Mouse (Mus musculus) embryonic facial prominence, embryonic 14.5 days (tissue): ENCODE results near the gene Ino80d. TPM values are rescaled to one million over a fixed set of nuclear protein-coding genes. Genes with fewer than 3 reads are reported as not detected.

Experiments
- ATAC-seq: fragments of 200-750 bp; cut with Nextera tagmentation; 2 replicates; pipeline ENCODE4 v1.8.0; 2017; ENCODE audit warnings: low read depth, moderate number of reproducible peaks, moderate TSS enrichment
- DNase-seq: peaks from one replicate; pipeline ENCODE4 v3.0.0-alpha.2; 2015; ENCODE audit warnings: low spot score
- H3K27ac ChIP-seq: fragments of 300-500 bp; sonication (generic); replicated peaks from 2 replicates; pipeline ENCODE4 v1.5.1; 2014; ENCODE audit warnings: low read depth, mild to moderate bottlenecking, low read length, moderate library complexity
- H3K27me3 ChIP-seq: fragments of 300-500 bp; sonication (generic); replicated peaks from 2 replicates; pipeline ENCODE4 v1.6.1; 2014; ENCODE audit warnings: low read length; ENCODE audit not compliant: control insufficient read depth, insufficient read depth
- H3K36me3 ChIP-seq: fragments of 300-500 bp; sonication (generic); 2 replicates; pipeline ENCODE4 v1.6.1; 2014; ENCODE audit warnings: low read length, mixed read lengths; ENCODE audit not compliant: control insufficient read depth, insufficient read depth
- H3K4me1 ChIP-seq: fragments of 300-500 bp; sonication (generic); 2 replicates; pipeline ENCODE4 v1.6.1; 2014; ENCODE audit warnings: antibody characterized with exemption, low read length; ENCODE audit not compliant: control insufficient read depth, insufficient read depth
- H3K4me2 ChIP-seq: fragments of 300-500 bp; sonication (generic); 2 replicates; pipeline ENCODE4 v1.6.1; 2014; ENCODE audit warnings: low read depth, mild to moderate bottlenecking, low read length, moderate library complexity, mixed read lengths
- H3K4me3 ChIP-seq: fragments of 300-500 bp; sonication (generic); 2 replicates; pipeline ENCODE4 v1.5.1; 2014; ENCODE audit warnings: low read depth, mild to moderate bottlenecking, low read length
- H3K9ac ChIP-seq: fragments of 300-500 bp; sonication (generic); 2 replicates; pipeline ENCODE4 v1.6.1; 2014; ENCODE audit warnings: low read depth, mild to moderate bottlenecking, low read length, moderate library complexity, mixed read lengths
- H3K9me3 ChIP-seq: fragments of 300-500 bp; sonication (generic); 2 replicates; pipeline ENCODE4 v1.6.1; 2016; ENCODE audit warnings: low read length; ENCODE audit not compliant: control insufficient read depth
- WGBS: fragments of 180-500 bp; shearing (Covaris S2); extraction: QIAGEN DNeasy Blood & Tissue Kit; methylation state at CpG from one replicate; pipeline ENCODE4 v1.1.7; 2014; 5-methylcytosine and 5-hydroxymethylcytosine counted together
- polyA plus RNA-seq: library from polyadenylated mRNA; unstranded; fragments of >200 nt; fragmentation: Nextera tagmentation; extraction: Ambion mirVana; gene quantifications from 2 replicates; pipeline ENCODE4 v1.2.1, GENCODE M21; 2014

The Ino80d gene
- polyA plus RNA-seq, 1 experiment from 2014 or later = 10.6 TPM

DNA sequence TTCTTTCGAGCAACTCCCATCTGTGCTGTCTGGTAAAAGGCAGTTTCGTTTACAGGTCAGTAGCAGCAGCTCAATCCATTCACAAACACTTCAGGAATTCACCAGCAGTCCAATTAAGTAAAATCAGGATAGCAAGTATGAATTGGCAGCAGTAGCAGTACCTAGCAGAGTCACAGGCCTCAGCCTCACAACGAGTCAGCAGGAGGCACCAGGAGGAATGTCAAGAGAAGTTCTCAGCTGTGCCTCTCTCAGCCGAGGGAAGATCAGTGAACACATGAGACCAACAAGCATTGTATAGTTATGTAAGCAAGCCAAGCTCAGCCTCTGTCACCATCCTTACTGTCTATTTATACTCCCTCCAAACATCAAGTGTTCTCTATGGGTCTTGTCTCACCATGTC lies 15.6 kb downstream of the Ino80d start:
- ATAC-seq (no peak), DNase-seq (no peak)
- Histone ChIP-seq H3K4me1 (no peaks in the 10 kb centered on the region), H3K27me3 (no peaks in the 10 kb centered on the region), H3K4me3 (no peak overlapping the region), H3K9ac (no peak overlapping the region), H3K27ac (no peak overlapping the region), H3K4me2 (no peak overlapping the region), H3K9me3 (no peaks in the 10 kb centered on the region), H3K36me3 (peaks cover 75% of the 10 kb centered on the region)
- 80% methylated on average over 4 of the region's 4 CpGs for WGBS

DNA sequence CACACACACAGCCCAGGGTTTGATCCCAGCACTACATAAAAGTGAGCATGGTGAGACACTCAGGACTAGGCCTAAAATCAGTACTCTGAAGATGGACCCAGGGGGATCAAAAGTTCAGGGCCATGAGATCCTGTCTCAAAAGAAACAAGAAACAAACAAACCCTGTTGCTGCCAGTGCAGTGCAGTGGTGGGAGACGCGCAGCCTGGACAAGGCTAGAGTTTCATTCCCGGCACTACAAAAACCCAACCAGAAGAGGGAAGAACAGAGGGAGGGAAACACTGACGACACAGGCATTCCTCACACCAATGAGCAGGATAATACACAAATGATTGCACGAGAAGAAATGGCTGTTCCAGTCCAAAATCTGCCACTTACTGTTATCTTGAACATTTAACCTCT lies 18.4 kb downstream of the Ino80d start:
- H3K4me3 ChIP-seq = no peak overlapping the region
- H3K9me3 ChIP-seq = no peaks in the 10 kb centered on the region
- no peaks in the 10 kb centered on the region for H3K27me3 ChIP-seq
- 84% methylated on average over 5 of the region's 5 CpGs for WGBS
- H3K36me3 ChIP-seq = peaks cover 74% of the 10 kb centered on the region
- H3K27ac ChIP-seq = no peak overlapping the region
- no peaks in the 10 kb centered on the region for H3K4me1 ChIP-seq
- H3K4me2 ChIP-seq = no peak overlapping the region
- no peak overlapping the region for H3K9ac ChIP-seq
- DNase-seq (no peak), ATAC-seq (no peak)

GRCm38 (mm10) chr1:63089795-63090194 lies 24.7 kb downstream of the Ino80d start:
- Histone ChIP-seq H3K9me3 (no peaks in the 10 kb centered on the region), H3K27me3 (no peaks in the 10 kb centered on the region), H3K4me2 (no peak overlapping the region), H3K36me3 (peaks cover 75% of the 10 kb centered on the region), H3K9ac (no peak overlapping the region), H3K4me3 (no peak overlapping the region), H3K27ac (no peak overlapping the region), H3K4me1 (no peaks in the 10 kb centered on the region)
- WGBS = 87% methylated on average over 5 of the region's 5 CpGs
- DNase-seq = no peak
- no peak for ATAC-seq

- Histone ChIP-seq H3K36me3 (peaks cover 81% of the 10 kb centered on the region), H3K9ac (no peak overlapping the region), H3K27ac (no peak overlapping the region), H3K4me3 (no peak overlapping the region), H3K9me3 (no peaks in the 10 kb centered on the region), H3K27me3 (no peaks in the 10 kb centered on the region), H3K4me1 (no peaks in the 10 kb centered on the region), H3K4me2 (no peak overlapping the region)
- DNase-seq (no peak), ATAC-seq (no peak)
- 96% methylated on average over 1 of the region's 1 CpGs for WGBS
Observed at GRCm38 (mm10) chr1:63088614-63089013, 25.9 kb downstream of the Ino80d start.

- Histone ChIP-seq H3K27me3 (no peaks in the 10 kb centered on the region), H3K9me3 (no peaks in the 10 kb centered on the region), H3K4me2 (no peak overlapping the region), H3K27ac (no peak overlapping the region), H3K4me1 (no peaks in the 10 kb centered on the region), H3K36me3 (peaks cover 70% of the 10 kb centered on the region), H3K9ac (no peak overlapping the region), H3K4me3 (no peak overlapping the region)
- ATAC-seq (no peak), DNase-seq (no peak)
- 79% methylated on average over 5 of the region's 5 CpGs for whole genome bisulfite sequencing
Observed at GRCm38 (mm10) chr1:63080277-63080676, 34.2 kb downstream of the Ino80d start.

GRCm38 (mm10) chr1:63076383-63076782 lies 38.1 kb downstream of the Ino80d start:
- Histone ChIP-seq H3K4me3 (no peak overlapping the region), H3K9me3 (no peaks in the 10 kb centered on the region), H3K9ac (no peak overlapping the region), H3K27ac (no peak overlapping the region), H3K36me3 (peaks cover 78% of the 10 kb centered on the region), H3K27me3 (no peaks in the 10 kb centered on the region), H3K4me2 (no peak overlapping the region), H3K4me1 (no peaks in the 10 kb centered on the region)
- ATAC-seq (no peak), DNase-seq (no peak)
- WGBS = 84% methylated on average over 2 of the region's 2 CpGs

DNA sequence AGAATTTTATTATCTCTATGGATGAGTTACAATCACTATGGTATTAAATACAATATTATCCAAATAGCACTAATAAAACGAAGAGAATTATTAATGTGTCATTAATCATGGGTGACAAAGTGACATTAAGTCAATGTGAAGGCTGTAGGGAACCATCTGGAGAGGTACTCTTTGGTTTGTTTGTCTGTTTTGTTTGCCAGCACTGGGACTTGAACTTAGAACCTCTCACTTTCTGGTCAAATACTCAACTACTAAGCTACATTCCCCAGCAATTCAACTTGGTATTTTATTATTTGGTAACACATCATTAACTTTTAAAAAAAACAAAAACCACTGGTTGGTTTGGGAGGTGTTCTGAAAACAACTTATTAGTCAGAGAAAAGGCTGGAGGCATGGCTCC lies 43.1 kb downstream of the Ino80d start:
- Histone ChIP-seq H3K27ac (no peak overlapping the region), H3K9ac (no peak overlapping the region), H3K27me3 (no peaks in the 10 kb centered on the region), H3K36me3 (peaks cover 93% of the 10 kb centered on the region), H3K9me3 (peaks cover 6% of the 10 kb centered on the region; the same call in 1 of the 2 replicates), H3K4me3 (no peak overlapping the region), H3K4me1 (no peaks in the 10 kb centered on the region), H3K4me2 (no peak overlapping the region)
- DNase-seq (no peak), ATAC-seq (no peak)
- WGBS = 89% methylated on average over 1 of the region's 1 CpGs

GRCm38 (mm10) chr1:63058361-63058760 lies 56.1 kb downstream of the Ino80d start:
- no peak for DNase-seq
- ATAC-seq = no peak
- Histone ChIP-seq H3K9me3 (no peaks in the 10 kb centered on the region), H3K4me1 (no peaks in the 10 kb centered on the region), H3K4me3 (no peak overlapping the region), H3K4me2 (no peak overlapping the region), H3K9ac (no peak overlapping the region), H3K27ac (no peak overlapping the region), H3K36me3 (peaks cover 67% of the 10 kb centered on the region), H3K27me3 (no peaks in the 10 kb centered on the region)
- 91% methylated on average over 12 of the region's 12 CpGs for WGBS

DNA sequence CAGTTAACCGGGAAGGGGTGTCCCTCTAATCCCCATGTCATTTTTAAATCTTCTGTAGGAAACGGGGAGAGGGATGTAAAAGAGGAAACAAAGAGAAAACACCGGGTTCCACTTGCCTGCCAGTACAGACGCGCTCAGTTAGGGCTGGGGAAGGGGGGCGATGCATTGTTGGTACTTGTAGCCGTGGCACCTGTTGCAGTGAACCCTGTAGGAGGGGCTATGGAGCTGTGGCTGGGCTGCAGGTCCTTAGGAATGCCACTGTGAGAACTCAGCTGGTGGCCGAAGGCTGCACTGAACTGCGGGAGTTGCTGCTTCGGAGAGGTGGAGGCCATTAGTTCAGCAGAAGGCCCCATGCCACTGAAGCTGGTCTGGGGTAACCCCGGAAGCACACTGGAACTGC lies 56.6 kb downstream of the Ino80d start:
- no peak overlapping the region for H3K4me3 ChIP-seq
- H3K4me2 ChIP-seq = no peak overlapping the region
- no peaks in the 10 kb centered on the region for H3K9me3 ChIP-seq
- WGBS = 84% methylated on average over 11 of the region's 11 CpGs
- no peak overlapping the region for H3K9ac ChIP-seq
- H3K27ac ChIP-seq = no peak overlapping the region
- no peaks in the 10 kb centered on the region for H3K27me3 ChIP-seq
- peaks cover 64% of the 10 kb centered on the region for H3K36me3 ChIP-seq
- ATAC-seq = 0 out of 2 replicates have a peak, but pooled peaks have one; percentile 37
- no peak for DNase-seq
- no peaks in the 10 kb centered on the region for H3K4me1 ChIP-seq
